Comparison of ENCODE assay signal across 21 mouse cellular contexts in genomic region chr5:65911676-65912075, GRCm38 (mm10). TPM values are rescaled to one million over a fixed set of nuclear protein-coding genes. Genes with fewer than 3 reads are reported as not detected.
A peak's percentile ranks its signal among the peaks of the same experiment; 100 is the strongest.
DNase-seq lines count a peak whose midpoint lies in the region; ATAC-seq and TF ChIP-seq lines count a peak whose summit lies in the region.
"Had no signal": no experiment of that assay in that cellular context is flagged by ENCODE, and none has a peak within 500 bp of the region (broad histone marks: within the 10 kb centered on the region; RNA-seq: fewer than 3 reads in every experiment).

No protein-coding gene starts in this region.

- intact Hi-C loops in left cerebral cortex, postnatal 4 days (cut with DNase I): no loop called here
- intact Hi-C loops in left cerebral cortex, adult 2 months (cut with DNase I): no loop called here

- no peak overlapping the region for H3K27ac ChIP-seq in left cerebral cortex, adult 2 months
- H3K27ac ChIP-seq in ES-E14 (ENCODE audit: insufficient read depth, low read depth, low read length, poor library complexity, severe bottlenecking): no peak overlapping the region
- H3K27ac ChIP-seq: forebrain, embryonic 13.5 days; hindbrain, embryonic 13.5 days; liver, embryonic 12.5 days; lung, embryonic 15.5 days; midbrain, embryonic 15.5 days; neural tube, embryonic 12.5 days; stomach, embryonic 15.5 days had no signal

- H3K4me3 ChIP-seq in left cerebral cortex, adult 2 months: no peak overlapping the region
- peak overlapping the region; percentile 29 to 38 for H3K4me3 ChIP-seq in ES-E14 (ENCODE audit: insufficient read depth in 1 of 2, low read depth in 1 of 2, low read length in 2 of 2, poor library complexity in 1 of 2, severe bottlenecking in 1 of 2)
- H3K4me3 ChIP-seq: forebrain, embryonic 13.5 days; hindbrain, embryonic 13.5 days; liver, embryonic 12.5 days; lung, embryonic 15.5 days; midbrain, embryonic 15.5 days; neural tube, embryonic 12.5 days; stomach, embryonic 15.5 days had no signal

- peak; percentile 33 for DNase-seq in left cerebral cortex, postnatal 4 days
- DNase-seq in left cerebral cortex, adult 2 months (ENCODE audit: extremely low spot score in 1 of 2, low spot score in 2 of 2): no peak
- DNase-seq in ES-E14 (ENCODE audit: low read depth, low spot score): no peak
- DNase-seq in thymus, postnatal 25 days: peak; percentile 76
- no peak for DNase-seq in lung, postnatal 10 days
- DNase-seq in urinary bladder, postnatal 36 days (ENCODE audit: low spot score in 2 of 2): no peak
- no peak for DNase-seq in natural killer cell, adult 2 months (ENCODE audit: low spot score in 2 of 2)
- DNase-seq: adrenal gland, postnatal 10 days; cerebellum, adult 11-12 months; heart, adult 18-20 months; kidney, adult 9 months had no signal

- in situ Hi-C loops in ES-E14 (cut with MboI; ENCODE audit: low sequenced_read_pairs in 2 of 2, unreplicated experiment in 2 of 2): no loop called here

- TF ChIP-seq CTCF in left cerebral cortex, adult 2 months (IDR thresholded peaks at IDR 0.05): no peak

- no peak overlapping the region for H3K9ac ChIP-seq in ES-E14 (ENCODE audit: insufficient read depth, low read depth, low read length, poor library complexity, severe bottlenecking)
- H3K9ac ChIP-seq: forebrain, embryonic 13.5 days; hindbrain, embryonic 13.5 days; liver, embryonic 12.5 days; lung, embryonic 15.5 days; midbrain, embryonic 15.5 days; neural tube, embryonic 12.5 days; stomach, embryonic 15.5 days had no signal

- peaks cover 0 to 11% of the 10 kb centered on the region in 2 experiments; a peak in 2 of 4 replicates for H3K4me1 ChIP-seq in ES-E14 (ENCODE audit: control insufficient read depth in 2 of 2, insufficient read depth in 2 of 2, low read length in 2 of 2, poor library complexity in 1 of 2)
- H3K4me1 ChIP-seq: forebrain, embryonic 13.5 days; hindbrain, embryonic 13.5 days; lung, embryonic 15.5 days; midbrain, embryonic 15.5 days; neural tube, embryonic 12.5 days; stomach, embryonic 15.5 days had no signal

- peak; percentile 26; the same call in 1 of the 2 replicates for ATAC-seq in megakaryocyte progenitor cell, adult 5-6 weeks (replicated peaks; ENCODE audit: poor library complexity)
- ATAC-seq: forebrain, embryonic 13.5 days; liver, embryonic 12.5 days; midbrain, embryonic 15.5 days had no signal

- no peaks in the 10 kb centered on the region for H3K9me3 ChIP-seq in ES-E14 (ENCODE audit: control insufficient read depth, insufficient read depth, low read depth, low read length)
- H3K9me3 ChIP-seq: forebrain, embryonic 13.5 days; hindbrain, embryonic 13.5 days; liver, embryonic 12.5 days; lung, embryonic 15.5 days; midbrain, embryonic 15.5 days; neural tube, embryonic 12.5 days; stomach, embryonic 15.5 days had no signal

- no peaks in the 10 kb centered on the region for H3K36me3 ChIP-seq in ES-E14 (ENCODE audit: control insufficient read depth, insufficient read depth, low read length, poor library complexity, severe bottlenecking)
- H3K36me3 ChIP-seq: hindbrain, embryonic 13.5 days; liver, embryonic 12.5 days; lung, embryonic 15.5 days; midbrain, embryonic 15.5 days; neural tube, embryonic 12.5 days; stomach, embryonic 15.5 days had no signal

TF ChIP-seq in ES-E14, 5 proteins besides CTCF, POLR2A, EP300 and RAD21:
- TF ChIP-seq HCFC1 (IDR thresholded peaks at IDR 0.05; ENCODE audit: borderline replicate concordance, insufficient read depth, low read length): no peak
- TF ChIP-seq ZNF384 (IDR thresholded peaks at IDR 0.05; ENCODE audit: low read depth, low read length): no peak
- no peak for TF ChIP-seq MAFK (IDR thresholded peaks at IDR 0.05; ENCODE audit: insufficient read depth, low read depth, low read length)
- TF ChIP-seq CHD2 (IDR thresholded peaks at IDR 0.05; ENCODE audit: low read depth, low read length): no peak
- no peak for TF ChIP-seq ZC3H11A (IDR thresholded peaks at IDR 0.05; ENCODE audit: borderline replicate concordance, low read depth, low read length)

RNA-seq across cellular contexts. Expression of gene Chrna9, which starts 23.0 kb away (rescaled TPM):
- total RNA-seq in left cerebral cortex, postnatal 4 days (2021): not detected
- total RNA-seq in left cerebral cortex, adult 2 months (2021): not detected
- total RNA-seq in ES-E14 (2012; rRNA removed): 11.2 and 23.5 TPM in 2 replicates
- total RNA-seq in megakaryocyte progenitor cell, adult 5-6 weeks (2015): not detected in 2 replicates
- total RNA-seq in megakaryocyte progenitor cell, adult 5-6 weeks (2017): not detected in 2 replicates
- total RNA-seq: heart, adult 18-20 months; layer of hippocampus, postnatal 14 days; left cerebral cortex, postnatal 25 days had no signal

RNA-seq across cellular contexts. Expression of gene Rhoh, which starts 50.7 kb away (rescaled TPM):
- total RNA-seq in left cerebral cortex, postnatal 4 days (2021): under 1 TPM; 0.30 to 0.42 TPM
- under 1 TPM; 0.63 to 0.84 TPM for total RNA-seq in left cerebral cortex, adult 2 months (2021)
- total RNA-seq in ES-E14 (2012; rRNA removed): 0.21 and 0.27 TPM in 2 replicates
- 13.3 and 15.3 TPM in 2 replicates for total RNA-seq in megakaryocyte progenitor cell, adult 5-6 weeks (2015)
- total RNA-seq in megakaryocyte progenitor cell, adult 5-6 weeks (2017): 18.2 and 18.6 TPM in 2 replicates

Comparison
In these comparisons a context has a peak if more than half of its experiments do, and no peak if none do; other contexts are left out.
1. DNase-seq: peak in left cerebral cortex, postnatal 4 days (single experiment) and thymus, postnatal 25 days (single experiment); none in left cerebral cortex, adult 2 months (0 of 2), ES-E14 (single experiment), lung, postnatal 10 days (single experiment), urinary bladder, postnatal 36 days (0 of 2) and natural killer cell, adult 2 months (0 of 2).
2. RNA of gene Chrna9, which starts 23.0 kb away (total RNA-seq): 11.2 to 23.5 TPM in ES-E14; not detected in left cerebral cortex, adult 2 months, not detected in left cerebral cortex, postnatal 4 days and not detected in megakaryocyte progenitor cell, adult 5-6 weeks; every median in the first group is over 10 times any median in the second.
3. RNA of gene Rhoh, which starts 50.7 kb away (total RNA-seq): 13.3 to 18.6 TPM in megakaryocyte progenitor cell, adult 5-6 weeks; 0.63 to 0.84 TPM in left cerebral cortex, adult 2 months, 0.30 to 0.42 TPM in left cerebral cortex, postnatal 4 days and 0.21 to 0.27 TPM in ES-E14; every median in the first group is over 4 times any median in the second.